Mouse (Mus musculus) liver, adult 2 months (tissue): Measurements from ENCODE around the gene Gm20695.

Experiments used
- CTCF ChIP-seq: fragments of 200-500 bp; IDR thresholded peaks from 2 replicates; pipeline ENCODE4 v1.5.1; 2011; ENCODE audit warnings: low read depth, low read length, control low read depth
- POLR2A ChIP-seq: fragments of 200-500 bp; IDR thresholded peaks from 2 replicates; pipeline ENCODE4 v1.6.1; 2011; ENCODE audit warnings: low read length, control low read depth; ENCODE audit not compliant: insufficient read depth; ENCODE audit errors: extremely low read depth

- TF ChIP-seq POLR2A: no peak
- no peak for TF ChIP-seq CTCF
Measured at GRCm38 (mm10) chr16:3909118-3909517, 24.7 kb downstream of the Gm20695 start.
